Mouse (Mus musculus): ENCODE results near the gene Ngef.
A peak's percentile ranks its signal among the peaks of the same experiment; 100 is the strongest.

Gene Ngef

GRCm38 (mm10) chr1:87562967-87563366 is 10.7 kb downstream of the Ngef start:
- no peak for DNase-seq

DNA sequence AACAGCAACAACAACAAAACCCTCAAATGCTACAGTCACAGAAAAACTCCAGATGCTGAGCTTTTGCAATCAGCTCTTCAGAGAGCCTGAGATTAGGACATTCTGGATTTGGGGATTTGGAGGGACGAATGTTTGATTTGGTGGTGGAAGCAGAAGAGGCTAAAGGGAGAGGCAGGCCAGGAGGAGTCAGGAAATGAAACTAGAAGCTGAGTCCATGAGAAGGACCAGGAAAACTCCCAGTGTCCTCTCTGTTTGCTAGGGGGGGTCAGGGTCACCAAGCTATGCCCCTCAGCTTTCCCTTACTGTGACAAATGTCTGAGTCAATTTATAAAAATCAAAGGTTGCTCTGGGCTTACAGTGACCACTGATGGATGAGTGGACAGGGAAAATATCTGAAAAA is 20.1 kb downstream of the Ngef start:
- no peak for DNase-seq

- DNase-seq = no peak
These were observed 22.7 kb downstream of the Ngef start for GRCm38 (mm10) chr1:87551008-87551407.

DNA sequence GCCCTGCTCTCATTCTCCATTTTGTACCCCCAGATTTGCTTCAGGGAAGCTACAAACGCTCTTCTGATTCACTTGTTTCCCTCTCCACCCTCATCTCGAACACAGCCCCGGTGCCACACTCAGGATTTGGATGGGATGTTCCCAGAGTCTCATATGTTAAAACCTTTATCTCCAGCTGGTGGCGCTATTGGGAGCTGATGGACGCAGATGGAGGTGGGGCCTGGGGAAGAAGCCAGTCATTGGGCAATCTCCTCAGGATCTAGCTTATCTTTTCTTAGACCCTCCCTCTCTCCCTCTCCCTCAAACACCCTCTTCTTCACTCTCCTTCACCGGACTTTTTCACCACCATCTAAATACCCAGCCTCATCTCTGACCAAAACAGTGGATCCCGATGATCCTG is 32.1 kb downstream of the Ngef start:
- DNase-seq = peak; percentile 53 to 54

GRCm38 (mm10) chr1:87537008-87537407 is 36.7 kb downstream of the Ngef start:
- no peak for DNase-seq

DNA sequence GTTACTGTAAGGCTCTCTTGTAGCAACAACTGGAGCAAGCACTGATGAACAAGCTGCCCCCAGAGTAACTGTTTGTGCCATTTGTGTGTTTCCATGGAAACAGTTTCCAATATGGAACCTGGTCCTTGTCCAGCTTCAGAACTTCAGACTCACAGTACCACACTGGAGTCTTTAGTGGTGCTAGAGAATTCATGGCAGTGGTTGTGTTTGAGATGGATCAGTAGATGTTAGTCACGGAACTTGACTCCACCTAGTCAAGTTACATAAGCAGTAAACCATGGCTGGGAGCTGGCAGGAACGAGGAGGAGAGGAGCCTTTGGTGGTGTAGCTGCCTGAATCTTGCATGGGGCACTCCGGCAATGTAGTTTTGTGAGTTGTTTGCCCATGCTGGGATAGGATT is 39.6 kb downstream of the Ngef start:
- no peak for DNase-seq

- DNase-seq = no peak
These were observed 41.3 kb downstream of the Ngef start for GRCm38 (mm10) chr1:87532346-87532745.

- no peak for DNase-seq
These were observed 46.5 kb downstream of the Ngef start for GRCm38 (mm10) chr1:87527191-87527590.

DNA sequence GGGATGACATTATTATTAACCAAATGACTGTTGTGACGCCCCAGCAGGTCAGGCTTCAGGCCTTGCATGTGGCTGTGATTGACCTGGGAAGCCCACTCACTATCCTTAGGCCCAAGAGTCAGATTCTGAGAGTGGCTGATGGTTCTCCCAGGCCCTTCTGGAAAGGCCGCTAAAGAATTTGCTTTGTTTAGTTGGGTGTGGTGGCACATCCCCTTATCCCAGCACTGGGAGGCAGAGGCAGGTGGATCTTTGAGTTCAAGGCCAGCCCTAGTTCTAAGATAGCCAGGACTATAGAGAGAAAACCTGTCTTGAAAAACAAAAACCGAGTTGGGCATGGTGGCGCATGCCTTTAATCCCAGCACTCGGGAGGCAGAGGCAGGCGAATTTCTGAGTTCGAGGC is 48.6 kb downstream of the Ngef start:
- no peak for DNase-seq

GRCm38 (mm10) chr1:87521523-87521922 is 52.1 kb downstream of the Ngef start:
- no peak for DNase-seq

DNA sequence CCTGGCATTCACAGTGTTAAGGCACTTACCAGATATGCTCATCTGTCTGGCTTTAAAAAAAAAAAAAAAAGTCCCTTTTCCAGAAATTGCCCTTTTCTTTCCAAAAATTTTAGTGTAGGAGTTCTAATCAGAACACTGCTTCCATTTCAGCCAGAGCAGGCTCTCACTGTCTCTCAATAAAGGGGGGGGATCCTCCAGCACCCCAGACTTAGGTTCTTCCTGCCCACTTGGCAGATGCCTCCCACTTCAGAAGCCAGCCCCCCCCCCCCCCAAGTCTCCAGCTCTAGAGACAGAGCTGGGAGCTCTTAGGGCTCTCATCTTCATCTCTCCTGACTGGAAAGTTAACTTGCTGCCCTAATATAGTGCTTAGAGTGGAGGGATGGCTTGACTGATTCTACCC is 53.2 kb downstream of the Ngef start:
- DNase-seq = no peak

DNA sequence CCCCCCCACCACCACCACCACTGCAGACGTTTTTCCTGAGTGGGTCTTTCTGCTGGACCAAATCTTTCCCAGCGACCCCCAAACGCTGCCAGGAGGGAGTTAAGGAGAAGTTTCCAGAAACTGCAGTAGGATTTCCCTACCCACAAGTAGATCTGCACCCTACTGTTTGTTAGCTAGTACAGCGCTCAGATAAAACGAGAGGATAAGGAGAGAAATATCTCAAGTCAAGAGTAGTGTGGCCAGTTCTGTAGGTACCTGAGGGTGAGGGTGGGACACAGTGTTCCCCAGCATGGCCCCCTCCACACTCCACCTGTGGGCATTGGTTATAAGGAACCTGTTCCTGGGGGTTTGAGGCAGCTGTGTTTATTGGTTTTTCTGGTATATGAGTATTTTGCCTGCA is 62.8 kb downstream of the Ngef start:
- DNase-seq = no peak

- DNase-seq = peak; percentile 23 to 38
These were observed 63.4 kb downstream of the Ngef start for GRCm38 (mm10) chr1:87510166-87510691.

DNA sequence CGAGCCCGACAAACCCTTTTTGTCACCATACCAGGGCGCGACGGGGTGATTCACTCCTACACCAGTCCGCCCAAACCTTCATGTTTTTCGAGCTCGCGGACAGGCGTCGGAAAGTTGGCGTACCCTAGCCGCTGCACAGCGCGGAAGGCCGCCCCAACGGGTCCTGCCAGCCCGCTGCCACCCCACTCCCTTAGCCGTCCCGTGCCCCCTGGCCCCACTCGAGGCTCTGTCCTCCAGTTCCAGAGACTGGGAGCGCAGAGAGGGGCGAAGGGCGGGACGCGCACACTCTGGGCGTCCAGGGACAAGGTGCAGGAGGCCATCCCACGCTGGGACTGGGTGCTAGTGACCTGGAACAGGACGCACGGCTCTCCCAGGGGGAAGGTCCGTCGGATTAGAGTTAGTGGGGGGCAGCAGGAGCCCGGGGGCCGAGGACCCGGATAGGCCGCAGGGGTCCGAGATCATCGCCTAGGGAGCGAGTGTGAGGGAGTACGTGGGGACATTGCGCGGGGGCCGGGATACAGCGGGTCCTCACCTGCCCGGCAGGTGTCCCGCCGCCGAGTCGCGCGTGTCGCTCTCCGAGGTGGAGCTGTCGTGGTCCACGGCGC is 64.0 kb downstream of the Ngef start, which contains the start of gene Neu2:
Gene Neu2, plus strand, starts transcription at position 329 of the 605 bp plus-strand sequence.
- peak; percentile 15 to 24 for DNase-seq

DNA sequence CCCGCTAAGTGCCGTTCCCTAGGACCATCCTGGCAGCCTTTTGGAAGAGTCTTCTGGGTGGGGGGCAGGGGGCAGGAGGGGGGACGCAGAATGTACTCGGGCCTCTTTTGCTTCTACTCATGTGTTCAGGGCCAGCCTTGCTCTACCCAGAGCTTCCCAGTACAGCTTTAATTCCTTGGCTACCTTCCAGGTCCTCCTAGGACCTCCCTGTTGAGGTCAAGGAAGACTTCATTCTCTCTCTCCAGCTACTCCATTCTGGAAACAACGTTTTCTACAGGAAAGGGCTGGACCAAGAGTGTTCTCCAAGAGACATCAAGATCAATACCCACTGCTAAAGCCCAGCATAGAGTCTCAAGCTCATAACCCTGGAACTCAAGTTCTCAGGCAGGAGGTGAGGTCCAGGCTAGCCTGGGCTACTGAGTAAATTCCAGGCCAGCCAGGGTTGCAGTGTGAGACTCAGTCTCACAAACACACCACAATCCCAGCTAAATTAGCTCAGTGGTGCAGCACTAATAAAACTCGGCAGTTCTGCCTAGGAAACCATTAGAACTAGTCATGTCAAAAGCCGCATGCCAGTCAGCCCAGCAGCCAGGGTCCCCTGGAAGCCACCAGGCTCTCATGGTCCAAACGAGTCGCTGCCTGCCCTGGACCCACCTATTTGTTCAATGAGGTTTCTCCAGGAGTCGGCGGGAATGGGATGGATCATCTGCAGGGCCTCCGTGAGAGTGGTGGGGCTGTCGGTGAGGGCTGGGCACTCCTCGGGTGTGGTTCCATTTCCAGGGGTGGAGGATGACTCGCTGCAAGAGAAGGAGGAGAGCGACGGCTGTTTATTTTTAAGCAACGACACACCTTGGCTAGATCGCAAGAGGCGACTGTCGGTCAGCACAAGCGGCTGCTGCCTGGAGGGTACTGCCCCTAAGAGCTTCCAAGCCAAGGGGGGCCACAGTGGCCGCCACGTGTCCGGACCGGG is 64.8 kb downstream of the Ngef start:
- no peak for DNase-seq

GRCm38 (mm10) chr1:87507857-87508256 is 65.8 kb downstream of the Ngef start:
- DNase-seq = no peak

- no peak for DNase-seq
These were observed 68.1 kb downstream of the Ngef start for GRCm38 (mm10) chr1:87505524-87505923.

DNA sequence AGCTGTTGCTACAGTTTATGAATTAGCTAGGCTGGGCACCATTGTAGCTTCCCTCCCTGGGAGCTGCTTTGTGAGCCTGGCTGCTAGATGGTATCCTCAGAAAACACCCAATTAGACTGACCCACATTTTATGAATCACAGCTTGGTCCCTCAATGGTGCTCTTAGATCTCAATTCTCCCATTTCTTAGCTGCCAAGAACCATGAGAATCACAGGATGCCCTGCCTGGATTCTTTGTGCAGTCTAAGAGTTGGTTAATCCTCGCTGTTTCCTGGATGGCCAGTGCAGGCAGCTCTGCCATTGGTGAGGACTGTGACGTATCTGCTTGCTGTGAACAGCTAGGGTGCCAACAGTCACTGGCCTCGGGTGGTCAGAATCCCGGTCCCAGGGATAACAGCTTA is 80.1 kb downstream of the Ngef start:
- no peak for DNase-seq

DNA sequence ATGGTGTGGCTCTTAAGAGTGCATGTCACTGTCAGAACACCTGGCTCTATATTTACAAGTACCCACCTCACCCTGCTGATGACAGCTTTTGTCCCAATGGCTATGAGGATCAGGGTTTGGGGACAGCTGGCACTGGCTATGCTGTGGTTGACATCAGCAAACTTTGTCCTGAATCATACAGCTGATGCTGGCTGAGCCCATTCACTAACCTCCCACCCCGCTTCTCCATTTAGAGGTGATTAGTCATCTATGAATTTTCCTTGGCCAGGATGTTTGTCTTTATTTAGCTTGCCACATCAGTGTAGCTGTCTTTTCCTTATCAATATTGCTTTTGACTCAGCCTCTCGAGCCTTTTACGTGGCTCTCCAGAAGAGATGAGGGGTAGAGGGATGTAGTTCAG is 81.4 kb downstream of the Ngef start:
- no peak for DNase-seq

- no peak for DNase-seq
These were observed 87.3 kb downstream of the Ngef start for GRCm38 (mm10) chr1:87486386-87486785.

GRCm38 (mm10) chr1:87482546-87482945 is 91.1 kb downstream of the Ngef start:
- DNase-seq = no peak

DNA sequence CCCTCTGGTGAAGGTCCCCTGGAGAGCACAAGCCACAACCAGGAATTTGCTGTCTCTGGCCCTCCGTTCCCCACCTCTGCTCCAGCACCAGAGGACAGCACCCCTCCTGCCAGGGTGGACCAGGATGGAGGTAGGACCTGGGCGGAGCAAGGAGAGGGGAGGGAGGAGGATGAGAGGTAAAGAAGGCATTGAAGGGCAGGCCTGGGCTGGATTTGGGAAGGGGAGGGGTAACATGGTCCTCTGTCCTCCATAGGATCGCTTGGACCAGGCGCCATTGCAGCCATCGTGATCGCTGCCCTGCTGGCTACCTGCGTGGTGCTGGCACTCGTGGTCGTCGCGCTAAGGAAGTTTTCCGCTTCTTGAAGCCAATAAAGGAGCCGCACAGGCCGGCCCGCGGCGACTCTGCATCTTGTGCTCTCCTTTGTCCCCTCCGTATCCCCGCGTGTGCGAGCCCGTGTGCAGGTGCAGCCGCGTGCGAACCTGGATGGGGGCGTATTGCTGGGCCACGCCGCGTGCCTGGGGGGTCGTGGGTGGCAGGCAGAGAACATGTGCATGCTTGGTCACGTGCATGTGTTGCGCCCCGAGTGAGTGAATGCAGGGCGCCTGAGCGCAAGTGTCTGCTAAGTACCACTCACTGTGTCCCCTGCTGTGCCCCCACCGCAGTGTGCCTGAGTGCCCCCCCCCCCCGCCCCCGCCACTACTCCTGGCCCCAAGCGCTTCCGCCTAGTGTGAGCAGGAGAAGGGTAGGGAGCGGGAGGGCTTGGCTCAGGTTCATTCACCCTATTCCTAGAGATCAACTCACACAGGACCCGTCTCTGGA is 98.4 kb downstream of the Ngef start:
- DNase-seq = no peak

DNA sequence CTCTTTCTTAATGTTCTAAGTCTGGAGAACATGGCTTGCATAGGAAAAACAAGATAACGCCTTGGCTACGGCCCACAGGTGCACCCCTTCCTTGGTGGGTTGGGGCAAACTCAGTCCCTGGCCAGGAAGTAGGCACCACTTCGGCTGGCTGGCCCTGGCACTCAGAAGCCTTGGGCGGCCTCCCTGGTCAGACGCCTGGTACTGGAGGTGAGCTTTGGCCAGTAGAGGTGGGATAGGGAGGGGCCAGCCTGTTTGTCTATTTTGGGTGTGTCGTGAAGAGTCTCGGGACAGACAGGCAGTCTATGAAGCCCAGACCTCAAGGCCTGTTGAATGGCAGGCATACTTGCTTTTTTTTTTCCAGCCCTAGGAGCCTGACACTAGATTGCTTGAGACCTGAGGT is 101.1 kb downstream of the Ngef start:
- no peak for DNase-seq
